Mouse (Mus musculus) G1E (cell line): ENCODE measurements around the gene Atp1a2.

Experiments used
- CTCF ChIP-seq: IDR thresholded peaks from 2 replicates; pipeline ENCODE4 v1.5.1; 2012; ENCODE audit warnings: low read depth, low read length, inconsistent platforms, mixed read lengths
- GATA1 ChIP-seq: IDR thresholded peaks from 2 replicates; pipeline ENCODE4 v1.6.1; 2012; ENCODE audit warnings: borderline replicate concordance, low read length, inconsistent platforms, mixed read lengths
- GATA2 ChIP-seq: IDR thresholded peaks from 2 replicates; pipeline ENCODE4 v1.6.1; 2012; ENCODE audit warnings: low read depth, low read length, inconsistent platforms, borderline replicate concordance
- TAL1 ChIP-seq: conservative IDR thresholded peaks from 2 replicates; pipeline ENCODE4 v1.6.1; 2012; ENCODE audit warnings: low read depth, low read length, inconsistent platforms, mixed read lengths

GRCm38 (mm10) chr1:172243547-172244205, 54.2 kb downstream of the Atp1a2 start:
- TF ChIP-seq CTCF: no peak
- TF ChIP-seq GATA1: no peak
- TF ChIP-seq GATA2: no peak
- TF ChIP-seq TAL1: no peak
